Mouse (Mus musculus): ENCODE measurements around the gene Ccdc34. TPM values are rescaled to one million over a fixed set of nuclear protein-coding genes. Genes with fewer than 3 reads are reported as not detected.

Ccdc34 gene
- polyA plus RNA-seq, 1 experiment from 2014 or later, result 47.6 TPM

- Histone ChIP-seq H3K27ac (no peak overlapping the region), H3K9ac (no peak overlapping the region), H3K9me3 (no peaks in the 10 kb centered on the region), H3K4me2 (replicated peaks) (no peak overlapping the region), H3K4me3 (no peak overlapping the region), H3K27me3 (no peaks in the 10 kb centered on the region), H3K4me1 (peaks cover 9% of the 10 kb centered on the region), H3K36me3 (peaks cover 9% of the 10 kb centered on the region)
- 69% methylated on average over 5 of the region's 5 CpGs for WGBS
- no peak for ATAC-seq (ENCODE audit: low FRiP score, low read depth)
Observed at GRCm38 (mm10) chr2:110042861-110043760, 25.5 kb downstream of the Ccdc34 start.

- no peaks in the 10 kb centered on the region for H3K36me3 ChIP-seq
Observed at GRCm38 (mm10) chr2:110058424-110058823, 40.8 kb downstream of the Ccdc34 start.

GRCm38 (mm10) chr2:110063131-110063530 lies 45.5 kb downstream of the Ccdc34 start:
- no peak overlapping the region for H3K4me2 ChIP-seq (replicated peaks)
- no peaks in the 10 kb centered on the region for H3K4me1 ChIP-seq
- H3K27me3 ChIP-seq, result no peaks in the 10 kb centered on the region
- WGBS, result 93% methylated on average over 1 of the region's 1 CpGs
- no peak overlapping the region for H3K9ac ChIP-seq
- no peak overlapping the region for H3K27ac ChIP-seq
- H3K36me3 ChIP-seq, result no peaks in the 10 kb centered on the region
- no peaks in the 10 kb centered on the region for H3K9me3 ChIP-seq
- H3K4me3 ChIP-seq, result no peak overlapping the region
- ATAC-seq (ENCODE audit: low FRiP score, low read depth), result no peak

More at GRCm38 (mm10) chr2:110058424-110058823, 40.8 kb downstream of the Ccdc34 start:
- WGBS, result 52% methylated on average over 4 of the region's 4 CpGs
- H3K9me3 ChIP-seq, result no peaks in the 10 kb centered on the region
- H3K9ac ChIP-seq, result no peak overlapping the region
- H3K4me1 ChIP-seq, result no peaks in the 10 kb centered on the region
- no peaks in the 10 kb centered on the region for H3K27me3 ChIP-seq
- H3K4me2 ChIP-seq (replicated peaks), result no peak overlapping the region
- no peak overlapping the region for H3K4me3 ChIP-seq
- H3K27ac ChIP-seq, result no peak overlapping the region
- no peak for ATAC-seq (ENCODE audit: low FRiP score, low read depth)

GRCm38 (mm10) chr2:110068916-110069315 lies 51.3 kb downstream of the Ccdc34 start:
- Histone ChIP-seq H3K27me3 (no peaks in the 10 kb centered on the region), H3K4me3 (no peak overlapping the region), H3K4me2 (replicated peaks) (no peak overlapping the region), H3K9me3 (no peaks in the 10 kb centered on the region), H3K9ac (no peak overlapping the region), H3K27ac (no peak overlapping the region), H3K4me1 (no peaks in the 10 kb centered on the region), H3K36me3 (no peaks in the 10 kb centered on the region)
- ATAC-seq (ENCODE audit: low FRiP score, low read depth), result no peak

GRCm38 (mm10) chr2:110073023-110073422 lies 55.4 kb downstream of the Ccdc34 start:
- Histone ChIP-seq H3K27ac (no peak overlapping the region), H3K9ac (no peak overlapping the region), H3K4me1 (0 out of 2 replicates have a peak, but pooled peaks cover 6% of the 10 kb centered on the region), H3K9me3 (no peaks in the 10 kb centered on the region), H3K36me3 (no peaks in the 10 kb centered on the region), H3K4me2 (replicated peaks) (no peak overlapping the region), H3K4me3 (no peak overlapping the region), H3K27me3 (no peaks in the 10 kb centered on the region)
- WGBS, result 85% methylated on average over 6 of the region's 6 CpGs
- no peak for ATAC-seq (ENCODE audit: low FRiP score, low read depth)

GRCm38 (mm10) chr2:110074646-110075452 lies 57.2 kb downstream of the Ccdc34 start:
- no peaks in the 10 kb centered on the region for H3K36me3 ChIP-seq
- no peak overlapping the region for H3K4me2 ChIP-seq (replicated peaks)
- H3K9me3 ChIP-seq, result no peaks in the 10 kb centered on the region
- H3K27ac ChIP-seq, result no peak overlapping the region
- H3K27me3 ChIP-seq, result no peaks in the 10 kb centered on the region
- 73% methylated on average over 6 of the region's 6 CpGs for WGBS
- H3K9ac ChIP-seq, result no peak overlapping the region
- no peak for ATAC-seq (ENCODE audit: low FRiP score, low read depth)
- 0 out of 2 replicates have a peak, but pooled peaks cover 6% of the 10 kb centered on the region for H3K4me1 ChIP-seq
- H3K4me3 ChIP-seq, result no peak overlapping the region

GRCm38 (mm10) chr2:110077240-110077639 lies 59.6 kb downstream of the Ccdc34 start:
- no peaks in the 10 kb centered on the region for H3K9me3 ChIP-seq
- no peaks in the 10 kb centered on the region for H3K27me3 ChIP-seq
- H3K4me1 ChIP-seq, result 0 out of 2 replicates have a peak, but pooled peaks cover 7% of the 10 kb centered on the region
- H3K4me3 ChIP-seq, result no peak overlapping the region
- ATAC-seq (ENCODE audit: low FRiP score, low read depth), result no peak
- H3K36me3 ChIP-seq, result no peaks in the 10 kb centered on the region
- no peak overlapping the region for H3K9ac ChIP-seq
- 0 out of 2 replicates have a peak overlapping the region, but pooled peaks have one; percentile 7 for H3K27ac ChIP-seq
- 79% methylated on average over 2 of the region's 2 CpGs for WGBS
- no peak overlapping the region for H3K4me2 ChIP-seq (replicated peaks)

GRCm38 (mm10) chr2:110077655-110078054 lies 60.0 kb downstream of the Ccdc34 start:
- Histone ChIP-seq H3K27ac (no peak overlapping the region), H3K4me2 (replicated peaks) (no peak overlapping the region), H3K4me3 (no peak overlapping the region), H3K9ac (no peak overlapping the region), H3K9me3 (no peaks in the 10 kb centered on the region), H3K4me1 (0 out of 2 replicates have a peak, but pooled peaks cover 11% of the 10 kb centered on the region), H3K36me3 (no peaks in the 10 kb centered on the region), H3K27me3 (no peaks in the 10 kb centered on the region)
- WGBS, result 68% methylated on average over 2 of the region's 2 CpGs
- ATAC-seq (ENCODE audit: low FRiP score, low read depth), result no peak

- WGBS, result 57% methylated on average over 6 of the region's 6 CpGs
- no peaks in the 10 kb centered on the region for H3K36me3 ChIP-seq
- H3K9me3 ChIP-seq, result no peaks in the 10 kb centered on the region
- no peaks in the 10 kb centered on the region for H3K27me3 ChIP-seq
- peaks cover 21% of the 10 kb centered on the region for H3K4me1 ChIP-seq
- no peak overlapping the region for H3K4me2 ChIP-seq (replicated peaks)
- no peak overlapping the region for H3K4me3 ChIP-seq
- no peak for ATAC-seq (ENCODE audit: low FRiP score, low read depth)
- H3K9ac ChIP-seq, result no peak overlapping the region
- no peak overlapping the region for H3K27ac ChIP-seq
Observed at GRCm38 (mm10) chr2:110080532-110080931, 62.9 kb downstream of the Ccdc34 start.

GRCm38 (mm10) chr2:110082975-110083374 lies 65.4 kb downstream of the Ccdc34 start:
- H3K27me3 ChIP-seq, result no peaks in the 10 kb centered on the region
- 53% methylated on average over 2 of the region's 2 CpGs for WGBS

GRCm38 (mm10) chr2:110085701-110086143 lies 68.1 kb downstream of the Ccdc34 start:
- peaks cover 30% of the 10 kb centered on the region for H3K4me1 ChIP-seq
- ATAC-seq (ENCODE audit: low FRiP score, low read depth), result peak; percentile 95
- peak overlapping the region; percentile 72 for H3K27ac ChIP-seq
- no peak overlapping the region for H3K9ac ChIP-seq
- no peaks in the 10 kb centered on the region for H3K36me3 ChIP-seq
- H3K4me2 ChIP-seq (replicated peaks), result peak overlapping the region; percentile 25; the same call in 1 of the 2 replicates
- 9% methylated on average over 3 of the region's 3 CpGs for WGBS
- H3K9me3 ChIP-seq, result no peaks in the 10 kb centered on the region
- no peak overlapping the region for H3K4me3 ChIP-seq
- no peaks in the 10 kb centered on the region for H3K27me3 ChIP-seq

More at GRCm38 (mm10) chr2:110082975-110083374, 65.4 kb downstream of the Ccdc34 start:
- H3K36me3 ChIP-seq, result no peaks in the 10 kb centered on the region
- no peak overlapping the region for H3K9ac ChIP-seq
- no peak overlapping the region for H3K27ac ChIP-seq
- no peak overlapping the region for H3K4me2 ChIP-seq (replicated peaks)
- no peak for ATAC-seq (ENCODE audit: low FRiP score, low read depth)
- no peak overlapping the region for H3K4me3 ChIP-seq
- peaks cover 30% of the 10 kb centered on the region for H3K4me1 ChIP-seq
- H3K9me3 ChIP-seq, result no peaks in the 10 kb centered on the region

GRCm38 (mm10) chr2:110114133-110114532 lies 96.5 kb downstream of the Ccdc34 start:
- Histone ChIP-seq H3K4me3 (no peak overlapping the region), H3K4me2 (replicated peaks) (no peak overlapping the region), H3K27ac (no peak overlapping the region), H3K9me3 (no peaks in the 10 kb centered on the region), H3K9ac (no peak overlapping the region), H3K27me3 (no peaks in the 10 kb centered on the region), H3K4me1 (no peaks in the 10 kb centered on the region), H3K36me3 (no peaks in the 10 kb centered on the region)
- ATAC-seq (ENCODE audit: low FRiP score, low read depth), result no peak
- WGBS, result 93% methylated on average over 3 of the region's 3 CpGs

Measured in limb, embryonic 13.5 days (tissue).